9 mouse cellular contexts compared by ENCODE assay signal in the genomic region with DNA sequence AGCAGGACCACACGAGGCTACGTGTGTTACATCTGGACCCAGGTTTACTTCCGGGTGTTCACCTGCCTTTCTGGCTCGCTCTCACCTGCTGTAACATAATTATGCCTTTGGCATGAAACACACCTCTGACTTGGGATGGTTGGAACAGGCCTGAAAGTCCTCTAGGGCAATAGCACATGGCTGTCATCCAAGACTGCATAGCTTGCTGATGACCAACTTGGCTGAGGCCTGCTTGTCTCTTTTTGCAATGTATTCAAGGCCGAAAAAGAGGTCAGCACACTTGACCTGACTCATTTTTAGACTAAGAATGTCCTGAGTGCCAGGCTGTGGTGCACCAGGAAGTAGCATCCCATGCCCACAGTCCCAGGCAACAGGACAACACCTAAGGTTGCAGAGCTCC. TPM values are rescaled to one million over a fixed set of nuclear protein-coding genes. Genes with fewer than 3 reads are reported as not detected.
DNase-seq lines count a peak whose midpoint lies in the region; ATAC-seq and TF ChIP-seq lines count a peak whose summit lies in the region.
"Had no signal": no experiment of that assay in that cellular context is flagged by ENCODE, and none has a peak within 500 bp of the region (broad histone marks: within the 10 kb centered on the region; RNA-seq: fewer than 3 reads in every experiment).

No protein-coding gene starts in this region.

- H3K4me1 ChIP-seq in embryonic facial prominence, embryonic 14.5 days (ENCODE audit: control insufficient read depth, insufficient read depth, low read length) = no peaks in the 10 kb centered on the region
- no peaks in the 10 kb centered on the region for H3K4me1 ChIP-seq in embryonic facial prominence, embryonic 10.5 days
- H3K4me1 ChIP-seq in thymus, adult 2 months (replicated peaks; ENCODE audit: control insufficient read depth, insufficient read depth, low read length) = no peaks in the 10 kb centered on the region
- H3K4me1 ChIP-seq: midbrain, embryonic 12.5 days had no signal

- no peak for TF ChIP-seq POLR2A in thymus, adult 2 months (IDR thresholded peaks at IDR 0.05; ENCODE audit: control insufficient read depth, extremely low read depth, insufficient read depth, low read length, poor library complexity)

- H3K27ac ChIP-seq in embryonic facial prominence, embryonic 14.5 days (replicated peaks; ENCODE audit: low read depth, low read length) = no peak overlapping the region
- no peak overlapping the region for H3K27ac ChIP-seq in embryonic facial prominence, embryonic 10.5 days (replicated peaks)
- no peak overlapping the region for H3K27ac ChIP-seq in thymus, adult 2 months (ENCODE audit: control insufficient read depth, insufficient read depth, low read length)
- H3K27ac ChIP-seq: midbrain, embryonic 12.5 days had no signal

- H3K4me3 ChIP-seq in embryonic facial prominence, embryonic 14.5 days (ENCODE audit: low read depth, low read length) = no peak overlapping the region
- no peak overlapping the region for H3K4me3 ChIP-seq in embryonic facial prominence, embryonic 10.5 days
- no peak overlapping the region for H3K4me3 ChIP-seq in thymus, adult 2 months (ENCODE audit: control insufficient read depth, insufficient read depth, low read length)
- H3K4me3 ChIP-seq: midbrain, embryonic 12.5 days had no signal

- intact Hi-C loops in left cerebral cortex, postnatal 36 days (cut with DNase I) = no loop called here

- no peak overlapping the region for H3K9ac ChIP-seq in embryonic facial prominence, embryonic 14.5 days (ENCODE audit: low read depth, low read length)
- H3K9ac ChIP-seq: midbrain, embryonic 12.5 days had no signal

- no peak for ATAC-seq in embryonic facial prominence, embryonic 14.5 days (ENCODE audit: low read depth)

- 58% methylated on average over 5 of the region's 5 CpGs for WGBS in embryonic facial prominence, embryonic 14.5 days
- 91% methylated on average over 5 of the region's 5 CpGs for WGBS in embryonic facial prominence, embryonic 10.5 days
- 95% methylated on average over 5 of the region's 5 CpGs for WGBS in thymus, adult 2 months

- H3K36me3 ChIP-seq in embryonic facial prominence, embryonic 14.5 days (ENCODE audit: control insufficient read depth, insufficient read depth, low read length) = no peaks in the 10 kb centered on the region
- H3K36me3 ChIP-seq in embryonic facial prominence, embryonic 10.5 days (replicated peaks) = no peaks in the 10 kb centered on the region
- no peaks in the 10 kb centered on the region for H3K36me3 ChIP-seq in thymus, adult 2 months (ENCODE audit: control insufficient read depth, insufficient read depth, low read length)
- H3K36me3 ChIP-seq: midbrain, embryonic 12.5 days had no signal

- H3K9me3 ChIP-seq in embryonic facial prominence, embryonic 14.5 days (ENCODE audit: control insufficient read depth, low read length) = no peaks in the 10 kb centered on the region
- H3K9me3 ChIP-seq in embryonic facial prominence, embryonic 10.5 days = no peaks in the 10 kb centered on the region
- H3K9me3 ChIP-seq: midbrain, embryonic 12.5 days had no signal

- no peaks in the 10 kb centered on the region for H3K27me3 ChIP-seq in embryonic facial prominence, embryonic 14.5 days (replicated peaks; ENCODE audit: control insufficient read depth, insufficient read depth, low read length)
- H3K27me3 ChIP-seq in embryonic facial prominence, embryonic 10.5 days (replicated peaks; ENCODE audit: low read depth, poor library complexity, severe bottlenecking) = no peaks in the 10 kb centered on the region
- H3K27me3 ChIP-seq in thymus, adult 2 months (ENCODE audit: control insufficient read depth, insufficient read depth, low read length) = no peaks in the 10 kb centered on the region
- H3K27me3 ChIP-seq: midbrain, embryonic 12.5 days had no signal

- no peak overlapping the region for H3K4me2 ChIP-seq in embryonic facial prominence, embryonic 14.5 days (ENCODE audit: low read depth, low read length)
- H3K4me2 ChIP-seq: midbrain, embryonic 12.5 days had no signal

- peak; percentile 45 for DNase-seq in embryonic facial prominence, embryonic 14.5 days (ENCODE audit: low spot score)
- DNase-seq in embryonic facial prominence, embryonic 10.5 days (ENCODE audit: low spot score) = no peak
- peak; percentile 96 for DNase-seq in 3T3-L1 (ENCODE audit: low read depth, low spot score)
- DNase-seq in cerebellum, postnatal 25 days = peak; percentile 39 to 52
- DNase-seq in kidney, postnatal 25 days = peak; percentile 83 to 87
- no peak for DNase-seq in left cerebral cortex, postnatal 36 days (ENCODE audit: low spot score in 2 of 2)
- DNase-seq in thymus, adult 2 months = no peak
- no peak for DNase-seq in thymus, postnatal 36 days

- no peak for TF ChIP-seq CTCF in thymus, adult 2 months (IDR thresholded peaks at IDR 0.05; ENCODE audit: borderline replicate concordance, control insufficient read depth, extremely low read depth, insufficient read depth, low read length, poor library complexity)

RNA-seq across cellular contexts. Expression of a gene that starts 12.1 kb away (rescaled TPM):
- polyA plus RNA-seq in embryonic facial prominence, embryonic 14.5 days (2014; fragmentation: Nextera tagmentation; extraction: Ambion mirVana) = 38.9 and 46.0 TPM in 2 replicates
- 39.9 and 43.0 TPM in 2 replicates for polyA plus RNA-seq in embryonic facial prominence, embryonic 10.5 days (2016; fragmentation: Nextera tagmentation; extraction: Ambion mirVana)
- 10 to 100 TPM; 59.9 to 60.6 TPM for total RNA-seq in left cerebral cortex, postnatal 36 days (2021)
- 54.9 and 57.1 TPM in 2 replicates for polyA plus RNA-seq in thymus, adult 2 months (2012; rRNA removed)

Comparison
In these comparisons a context has a peak if more than half of its experiments do, and no peak if none do; other contexts are left out.
1. DNase-seq: peak in embryonic facial prominence, embryonic 14.5 days (single experiment), 3T3-L1 (single experiment), cerebellum, postnatal 25 days (2 of 2) and kidney, postnatal 25 days (2 of 2); none in embryonic facial prominence, embryonic 10.5 days (single experiment), left cerebral cortex, postnatal 36 days (0 of 2), thymus, adult 2 months (single experiment) and thymus, postnatal 36 days (0 of 2).